Mouse (Mus musculus) adrenal gland, adult 18-20 months (tissue): ENCODE results near the gene Gas7. TPM values are rescaled to one million over a fixed set of nuclear protein-coding genes. Genes with fewer than 3 reads are reported as not detected.

Experiments used
- DNase-seq, 2 experiments: peaks; one replicate each; pipeline ENCODE4 v3.0.0; 2021 to 2022; ENCODE audit warnings: low spot score in 2 of 2
- long read RNA-seq, 2 experiments: library from polyadenylated mRNA; stranded (forward); transcript quantifications; one replicate each; pipeline ENCODE4 v2.0.0; 2021
- total RNA-seq, 2 experiments: library from RNA; stranded (reverse); gene quantifications; 1 replicate in 1 of 2; 2 replicates in 1 of 2; pipeline ENCODE4 v1.2.3; 2021

Gene Gas7
- total RNA-seq = 10 to 100 TPM; 35.5 to 52.9 TPM
- long read RNA-seq, experiment 1, transcript Gas7-203 (14 exons, 1,595 nt) = major isoform, 5 of 13 reads
- long read RNA-seq, experiment 1, partial matches to known transcripts = 4 of 13 reads
- long read RNA-seq, experiment 1, other reads (novel, unspliced or antisense) = 4 of 13 reads
- long read RNA-seq, experiment 2, full-length matches to known transcripts = 2 of 7 reads
- long read RNA-seq, experiment 2, partial matches to known transcripts = 0 of 7 reads
- long read RNA-seq, experiment 2, other reads (novel, unspliced or antisense) = 5 of 7 reads

GRCm38 (mm10) chr11:67454874-67455526, at the start of gene Gas7:
Gene Gas7, plus strand, starts transcription at chr11:67455437.
- peak; percentile 68 to 75 for DNase-seq

DNA sequence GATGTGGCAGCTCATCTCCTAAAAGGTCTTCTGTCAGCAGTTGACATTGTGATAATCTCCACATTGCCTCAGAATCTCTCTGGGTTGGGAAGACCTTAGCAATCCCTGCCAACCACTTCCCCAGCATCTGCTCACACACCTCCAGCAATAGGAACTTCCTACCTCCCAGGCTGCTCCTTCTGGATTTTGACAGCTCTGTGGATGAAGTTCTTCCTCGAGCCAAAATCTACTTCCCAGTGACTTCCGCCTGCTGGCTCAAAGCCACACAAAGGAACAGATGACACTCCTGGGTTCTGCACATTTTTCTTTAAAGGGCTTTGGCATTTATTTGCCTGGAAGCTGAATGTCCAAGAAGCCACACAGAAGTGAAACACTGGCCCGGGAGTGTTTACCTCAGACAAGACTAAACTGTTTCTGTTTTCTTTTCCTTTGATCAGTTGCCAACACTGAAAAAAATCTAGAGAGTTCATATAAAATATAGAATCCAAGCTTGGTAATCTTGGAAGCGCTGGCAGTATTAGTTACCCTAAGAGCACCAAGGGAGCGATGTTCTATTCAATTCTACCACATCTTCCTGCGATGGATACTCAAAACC, 40.8 kb upstream of the Gas7 start:
- DNase-seq = no peak

- no peak for DNase-seq
Measured at GRCm38 (mm10) chr11:67423575-67423974, 31.7 kb upstream of the Gas7 start.

- peak; percentile 65 to 70 for DNase-seq
Measured at GRCm38 (mm10) chr11:67428196-67428595, 27.0 kb upstream of the Gas7 start.

GRCm38 (mm10) chr11:67429836-67430235, 25.4 kb upstream of the Gas7 start:
- no peak for DNase-seq

GRCm38 (mm10) chr11:67431116-67431645, 24.1 kb upstream of the Gas7 start:
- DNase-seq = no peak

DNA sequence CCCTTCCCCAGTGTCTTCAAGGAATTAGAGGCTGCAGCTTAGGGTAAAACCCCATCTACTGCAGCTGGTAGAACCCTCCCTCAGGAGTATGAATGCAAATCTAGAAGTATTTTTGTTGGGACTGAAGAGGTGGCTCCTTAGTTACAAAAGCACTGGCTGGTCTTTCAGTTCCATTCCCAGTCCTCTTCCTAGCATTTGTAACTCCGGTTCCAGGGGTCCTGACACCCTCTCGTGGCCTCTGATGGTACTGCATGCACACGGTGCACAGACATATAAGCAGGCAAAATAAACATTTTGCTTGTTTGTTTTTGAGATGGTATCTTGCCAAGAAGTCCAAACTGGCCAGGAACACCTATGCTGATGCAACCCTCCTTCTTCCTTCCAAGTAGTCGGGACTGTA, 23.4 kb upstream of the Gas7 start:
- DNase-seq = no peak

GRCm38 (mm10) chr11:67433763-67434162, 21.5 kb upstream of the Gas7 start:
- DNase-seq = no peak

DNA sequence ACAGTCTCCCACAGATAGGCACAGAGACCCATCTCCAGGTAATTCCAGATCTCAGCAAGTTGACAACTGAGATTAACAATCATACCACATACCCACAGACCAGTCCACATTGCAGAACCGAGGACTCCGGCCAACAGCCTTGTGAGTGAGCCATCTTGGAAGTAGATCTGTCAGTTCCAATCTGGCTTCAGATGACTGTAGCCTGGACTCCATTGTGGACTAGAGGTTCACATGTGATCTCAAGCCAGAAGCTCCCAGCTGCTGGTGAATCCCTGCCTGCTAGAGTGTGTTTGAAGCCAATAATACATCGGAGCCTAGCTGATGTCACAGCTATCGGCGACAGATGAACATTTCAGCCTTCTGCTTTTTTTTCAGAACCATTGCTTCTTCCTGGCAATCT, 16.5 kb upstream of the Gas7 start:
- no peak for DNase-seq

DNA sequence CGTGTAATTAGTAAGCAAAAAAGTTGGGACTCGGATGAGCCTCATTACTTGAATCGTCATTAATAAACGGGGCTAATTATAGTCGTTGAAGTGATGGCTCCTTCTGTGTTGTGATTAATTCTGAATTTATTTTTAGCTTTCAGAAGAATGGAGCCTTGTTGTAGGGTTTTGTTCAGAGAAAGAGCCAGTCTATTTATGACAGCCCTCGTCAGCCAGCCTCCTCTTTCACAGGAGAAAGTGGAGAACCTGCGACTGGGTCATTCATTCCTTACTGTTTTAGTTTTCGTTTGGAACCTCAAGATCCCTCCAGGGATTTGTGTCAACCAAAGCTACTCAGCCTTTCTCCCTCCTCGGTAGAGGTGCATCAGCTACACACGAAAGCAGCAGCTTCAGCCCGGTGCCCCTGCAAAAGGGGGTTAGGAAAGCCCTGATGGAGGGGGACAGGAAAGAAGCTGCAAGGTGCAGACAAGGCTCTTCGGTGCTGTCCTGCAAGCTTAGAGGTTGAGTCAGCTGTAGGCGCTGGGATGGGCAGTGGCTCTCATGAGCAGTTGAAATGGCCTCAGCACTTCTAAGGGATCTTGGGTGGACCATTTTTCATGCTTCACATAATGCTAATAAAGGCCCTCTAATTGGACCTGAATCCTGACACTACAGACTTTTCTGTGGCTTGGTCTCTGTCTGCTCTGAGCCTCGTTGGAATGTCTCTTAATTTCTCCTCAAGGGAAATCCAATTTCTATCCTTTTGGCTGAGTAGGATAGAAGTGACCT, 10.0 kb upstream of the Gas7 start:
- DNase-seq = no peak

GRCm38 (mm10) chr11:67451525-67451924, 3.7 kb upstream of the Gas7 start:
- no peak for DNase-seq

GRCm38 (mm10) chr11:67455527-67455981, 317 bp downstream of the Gas7 start:
- peak; percentile 58 to 60 for DNase-seq

- DNase-seq = peak in 1 of 2 experiments; percentile 36
Measured at GRCm38 (mm10) chr11:67456029-67456428, 792 bp downstream of the Gas7 start.

DNA sequence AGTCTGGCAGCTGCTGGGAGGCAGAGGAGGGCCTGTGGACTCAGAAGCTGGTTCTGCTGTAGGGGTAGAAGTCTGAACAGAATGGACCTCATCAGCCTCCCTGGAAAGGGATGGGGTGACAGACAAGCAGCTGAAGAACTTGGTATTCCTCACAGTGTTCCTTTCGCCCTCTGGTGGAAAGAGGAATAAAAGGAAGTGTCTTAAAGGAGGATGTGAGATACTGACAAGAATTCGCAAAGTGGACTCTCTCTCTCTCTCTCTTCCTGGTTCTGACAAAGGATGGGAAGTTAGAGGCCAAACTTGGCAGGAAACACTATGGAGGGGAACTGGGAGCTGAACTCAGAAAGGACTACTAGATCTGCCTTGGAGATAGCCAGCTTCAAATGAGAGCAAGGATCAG, 2.9 kb downstream of the Gas7 start:
- no peak for DNase-seq

DNA sequence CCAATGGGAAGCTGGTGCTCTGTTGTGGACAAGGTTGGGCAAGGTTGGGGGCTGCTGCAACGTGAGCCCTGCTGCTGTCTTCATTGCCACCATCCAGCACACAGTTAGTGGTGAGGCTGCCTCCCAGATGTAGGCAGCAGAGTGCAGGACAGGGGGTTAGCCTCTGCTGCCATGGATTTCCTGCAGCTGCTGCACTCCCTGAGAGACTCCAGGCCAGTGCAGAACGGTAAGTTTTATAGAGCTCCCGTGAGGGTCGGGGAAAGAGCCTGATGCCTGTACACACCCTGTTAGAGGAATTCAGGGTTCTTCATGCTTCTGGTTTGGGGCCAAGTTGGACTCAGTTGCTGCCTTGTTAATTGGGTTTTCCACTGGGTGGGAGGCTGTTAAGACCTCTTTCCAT, 11.9 kb downstream of the Gas7 start:
- no peak for DNase-seq

- DNase-seq = peak; percentile 35 to 43
Measured at GRCm38 (mm10) chr11:67468846-67469245, 13.6 kb downstream of the Gas7 start.

DNA sequence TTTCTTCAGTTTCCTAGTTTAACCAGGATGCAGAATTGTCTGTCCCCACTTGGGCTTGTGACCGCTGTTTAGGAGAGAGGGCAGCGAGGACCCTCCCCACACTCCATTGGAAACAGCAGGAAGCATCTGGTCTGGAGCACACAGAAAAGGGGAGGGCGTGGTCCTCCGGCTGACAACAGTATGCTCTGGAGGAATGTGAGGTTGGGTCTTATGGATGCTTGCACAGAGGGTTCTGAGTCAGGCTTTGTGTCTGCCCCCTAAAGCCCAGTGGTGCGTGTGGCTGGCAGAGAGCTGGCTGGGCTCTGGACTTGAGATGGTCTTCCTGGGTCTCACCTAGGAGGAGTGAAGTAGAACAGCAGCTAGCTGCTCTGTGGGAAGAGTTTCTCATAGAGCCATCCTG, 19.4 kb downstream of the Gas7 start:
- no peak for DNase-seq

GRCm38 (mm10) chr11:67479534-67479933, 24.3 kb downstream of the Gas7 start:
- no peak for DNase-seq

GRCm38 (mm10) chr11:67480204-67480956, 25.1 kb downstream of the Gas7 start:
- DNase-seq = no peak

DNA sequence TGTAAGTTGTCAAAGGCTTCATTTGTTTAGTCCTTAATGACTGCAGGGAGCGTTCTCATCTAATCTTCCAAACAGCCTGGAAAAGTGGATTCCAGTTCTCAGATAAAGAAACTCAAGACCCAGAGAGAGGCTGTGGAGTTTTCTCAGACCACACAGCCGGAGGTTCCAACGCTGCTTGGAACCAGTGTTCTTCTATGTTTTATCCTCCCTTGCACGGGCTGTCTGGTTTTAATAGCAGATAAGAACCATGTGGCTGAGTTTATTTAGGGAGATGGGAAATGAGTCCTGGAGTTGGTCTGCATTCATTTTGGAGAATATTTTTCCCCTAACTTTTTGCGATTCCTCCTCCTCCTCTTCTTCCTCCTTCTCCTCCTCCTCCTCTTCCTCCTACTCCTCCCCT, 26.5 kb downstream of the Gas7 start:
- no peak for DNase-seq
